Mouse (Mus musculus) ES-E14 (cell line): ENCODE data around the gene Ndufab1.

Experiments
- CHD2 ChIP-seq: IDR thresholded peaks from 2 replicates; pipeline ENCODE4 v1.6.1; 2014; ENCODE audit warnings: mild to moderate bottlenecking, low read depth, low read length, inconsistent platforms
- HCFC1 ChIP-seq: IDR thresholded peaks from 2 replicates; pipeline ENCODE4 v1.6.1; 2012; ENCODE audit warnings: low read length, inconsistent platforms, borderline replicate concordance; ENCODE audit not compliant: insufficient read depth
- MAFK ChIP-seq: IDR thresholded peaks from 2 replicates; pipeline ENCODE4 v1.6.1; 2014; ENCODE audit warnings: mild to moderate bottlenecking, low read depth, low read length, inconsistent platforms; ENCODE audit not compliant: insufficient read depth
- ZC3H11A ChIP-seq: IDR thresholded peaks from 2 replicates; pipeline ENCODE4 v1.6.1; 2012; ENCODE audit warnings: low read depth, mild to moderate bottlenecking, inconsistent platforms, low read length, borderline replicate concordance
- ZNF384 ChIP-seq: IDR thresholded peaks from 2 replicates; pipeline ENCODE4 v1.6.1; 2012; ENCODE audit warnings: low read depth, low read length, inconsistent platforms

GRCm38 (mm10) chr7:122081071-122081470, 20.6 kb downstream of the Ndufab1 start:
- TF ChIP-seq HCFC1 (no peak), CHD2 (no peak), ZNF384 (no peak), MAFK (no peak), ZC3H11A (no peak)
